Mouse (Mus musculus): ENCODE results near the gene Pbx1. TPM values are rescaled to one million over a fixed set of nuclear protein-coding genes. Genes with fewer than 3 reads are reported as not detected.

Pbx1 gene
- polyA plus RNA-seq, 1 experiment, result 11.0 TPM

DNA sequence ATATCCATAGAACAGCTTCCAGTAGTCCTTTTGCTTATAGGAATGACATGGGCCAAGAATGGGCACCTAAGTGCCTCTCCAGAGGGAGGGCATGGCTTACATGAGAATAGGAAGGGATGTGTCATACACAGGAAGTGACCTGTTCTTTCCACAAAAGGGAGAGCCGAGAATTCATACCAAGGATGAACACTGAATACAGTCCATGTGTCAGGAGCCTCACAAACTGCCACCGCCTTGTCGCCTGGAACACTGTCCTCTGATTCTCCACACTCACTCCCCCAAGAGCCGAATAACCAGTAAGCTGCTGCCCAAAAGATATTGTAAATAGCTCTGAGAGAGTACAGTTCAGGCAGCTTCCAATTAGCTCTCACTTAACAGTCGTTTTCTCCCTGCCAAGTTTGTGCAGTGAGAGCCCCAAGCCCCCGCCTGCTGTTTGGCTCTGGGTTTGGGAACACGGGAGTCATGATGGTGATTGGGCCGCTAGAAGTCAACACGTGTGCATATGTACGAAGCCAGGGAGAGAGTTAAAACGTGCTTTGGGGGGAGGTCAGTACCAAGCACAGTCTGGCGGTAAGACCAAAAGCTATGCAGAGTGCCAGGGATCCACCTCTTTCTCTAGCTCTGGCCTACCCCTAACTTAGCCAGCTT, 57.0 kb downstream of the Pbx1 start:
- Histone ChIP-seq H3K4me1 (ENCODE audit: control insufficient read depth, insufficient read depth, insufficient read length, low read length) (peaks cover 5% of the 10 kb centered on the region; the same call in 1 of the 2 replicates), H3K27me3 (ENCODE audit: control insufficient read depth, insufficient read depth, low read length) (no peaks in the 10 kb centered on the region), H3K27ac (ENCODE audit: insufficient read depth, low read depth, low read length) (no peak overlapping the region), H3K36me3 (ENCODE audit: control insufficient read depth, insufficient read depth, low read length) (no peaks in the 10 kb centered on the region), H3K4me3 (ENCODE audit: low read depth, low read length) (no peak overlapping the region)
- no peak for TF ChIP-seq POLR2A (IDR thresholded peaks at IDR 0.05; ENCODE audit: low read depth, low read length)
- TF ChIP-seq CTCF (IDR thresholded peaks at IDR 0.05; ENCODE audit: extremely low read depth, insufficient read length, insufficient replicate concordance, low read depth, low read length), result no peak
- WGBS, result 78% methylated on average over 12 of the region's 12 CpGs

DNA sequence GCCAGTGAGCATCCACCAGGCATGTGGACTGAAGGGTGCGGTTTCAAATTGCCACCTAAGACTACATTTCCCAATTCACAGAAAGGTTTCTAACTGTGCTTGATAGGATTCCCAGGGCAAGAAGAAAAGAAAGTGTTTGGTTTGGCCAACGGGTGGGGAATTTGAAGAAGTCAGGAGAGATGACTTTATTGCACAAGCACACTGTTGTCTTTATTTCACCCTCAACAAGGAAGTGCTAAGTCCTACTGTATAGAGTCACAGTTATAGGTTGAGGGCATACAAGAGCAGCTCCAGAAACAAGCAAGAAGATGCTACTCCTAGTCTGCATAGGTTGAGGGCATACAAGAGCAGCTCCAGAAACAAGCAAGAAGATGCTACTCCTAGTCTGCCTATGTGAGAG, 60.0 kb downstream of the Pbx1 start:
- H3K27me3 ChIP-seq (ENCODE audit: control insufficient read depth, insufficient read depth, low read length), result no peaks in the 10 kb centered on the region
- no peak overlapping the region for H3K4me3 ChIP-seq (ENCODE audit: low read depth, low read length)
- H3K4me1 ChIP-seq (ENCODE audit: control insufficient read depth, insufficient read depth, insufficient read length, low read length), result peaks cover 11% of the 10 kb centered on the region; the same call in 1 of the 2 replicates
- no peak overlapping the region for H3K27ac ChIP-seq (ENCODE audit: insufficient read depth, low read depth, low read length)
- TF ChIP-seq POLR2A (IDR thresholded peaks at IDR 0.05; ENCODE audit: low read depth, low read length), result no peak
- TF ChIP-seq CTCF (IDR thresholded peaks at IDR 0.05; ENCODE audit: extremely low read depth, insufficient read length, insufficient replicate concordance, low read depth, low read length), result no peak
- H3K36me3 ChIP-seq (ENCODE audit: control insufficient read depth, insufficient read depth, low read length), result no peaks in the 10 kb centered on the region
- 56% methylated on average over 2 of the region's 2 CpGs for WGBS

DNA sequence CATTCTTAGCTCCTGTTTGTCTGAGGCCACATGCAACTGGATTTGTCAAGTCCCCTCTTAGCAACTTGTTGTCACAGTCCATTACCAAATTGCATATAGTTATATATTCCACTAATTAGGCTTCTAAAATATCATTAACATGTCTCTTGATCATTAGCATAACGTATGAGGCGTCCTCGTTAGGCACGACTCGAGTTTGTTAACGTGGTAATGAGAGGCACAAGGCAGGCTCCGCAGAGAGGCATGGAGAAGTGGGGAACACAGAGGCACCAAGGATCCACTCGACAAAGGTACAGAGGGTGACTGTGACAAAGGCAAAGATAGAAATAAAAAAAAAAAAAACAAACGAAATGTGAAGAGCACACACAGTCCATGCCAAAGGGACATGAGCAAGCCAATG, 61.1 kb downstream of the Pbx1 start:
- Histone ChIP-seq H3K27me3 (ENCODE audit: control insufficient read depth, insufficient read depth, low read length) (no peaks in the 10 kb centered on the region), H3K4me3 (ENCODE audit: low read depth, low read length) (no peak overlapping the region), H3K4me1 (ENCODE audit: control insufficient read depth, insufficient read depth, insufficient read length, low read length) (peaks cover 14% of the 10 kb centered on the region; the same call in 1 of the 2 replicates), H3K36me3 (ENCODE audit: control insufficient read depth, insufficient read depth, low read length) (no peaks in the 10 kb centered on the region), H3K27ac (ENCODE audit: insufficient read depth, low read depth, low read length) (no peak overlapping the region)
- TF ChIP-seq CTCF (IDR thresholded peaks at IDR 0.05; ENCODE audit: extremely low read depth, insufficient read length, insufficient replicate concordance, low read depth, low read length), result no peak
- no peak for TF ChIP-seq POLR2A (IDR thresholded peaks at IDR 0.05; ENCODE audit: low read depth, low read length)
- WGBS, result 91% methylated on average over 9 of the region's 9 CpGs

DNA sequence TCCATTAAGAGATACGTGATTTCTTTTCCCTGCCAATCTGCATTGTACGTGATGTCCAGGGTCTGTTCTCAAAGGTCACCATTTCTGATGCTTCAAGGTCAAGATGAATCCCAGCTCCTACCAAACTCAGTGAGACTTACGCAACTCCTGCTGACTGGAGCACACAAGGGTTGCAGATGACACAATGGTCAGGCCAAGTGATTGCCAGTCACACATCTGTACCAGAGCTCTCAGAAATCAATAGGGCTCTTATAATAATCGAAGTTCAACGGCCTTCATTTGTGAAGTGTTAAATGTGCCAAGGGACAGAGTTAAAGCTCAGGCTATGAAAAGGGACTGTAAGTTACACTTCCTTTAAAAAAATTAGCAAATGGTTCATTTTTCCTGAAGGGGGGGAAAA, 65.8 kb downstream of the Pbx1 start:
- 0 out of 2 replicates have a peak overlapping the region, but pooled peaks have one; percentile 16 for H3K27ac ChIP-seq (ENCODE audit: insufficient read depth, low read depth, low read length)
- H3K36me3 ChIP-seq (ENCODE audit: control insufficient read depth, insufficient read depth, low read length), result no peaks in the 10 kb centered on the region
- no peak overlapping the region for H3K4me3 ChIP-seq (ENCODE audit: low read depth, low read length)
- WGBS, result 58% methylated on average over 5 of the region's 5 CpGs
- H3K27me3 ChIP-seq (ENCODE audit: control insufficient read depth, insufficient read depth, low read length), result no peaks in the 10 kb centered on the region
- peaks cover 15% of the 10 kb centered on the region; the same call in 1 of the 2 replicates for H3K4me1 ChIP-seq (ENCODE audit: control insufficient read depth, insufficient read depth, insufficient read length, low read length)
- no peak for TF ChIP-seq POLR2A (IDR thresholded peaks at IDR 0.05; ENCODE audit: low read depth, low read length)
- TF ChIP-seq CTCF (IDR thresholded peaks at IDR 0.05; ENCODE audit: extremely low read depth, insufficient read length, insufficient replicate concordance, low read depth, low read length), result no peak

GRCm38 (mm10) chr1:168364325-168364724, 67.7 kb downstream of the Pbx1 start:
- 72% methylated on average over 7 of the region's 7 CpGs for WGBS
- no peak overlapping the region for H3K27ac ChIP-seq (ENCODE audit: insufficient read depth, low read depth, low read length)
- peaks cover 15% of the 10 kb centered on the region; the same call in 1 of the 2 replicates for H3K4me1 ChIP-seq (ENCODE audit: control insufficient read depth, insufficient read depth, insufficient read length, low read length)
- TF ChIP-seq POLR2A (IDR thresholded peaks at IDR 0.05; ENCODE audit: low read depth, low read length) (no peak), CTCF (IDR thresholded peaks at IDR 0.05; ENCODE audit: extremely low read depth, insufficient read length, insufficient replicate concordance, low read depth, low read length) (no peak)
- no peaks in the 10 kb centered on the region for H3K36me3 ChIP-seq (ENCODE audit: control insufficient read depth, insufficient read depth, low read length)
- no peaks in the 10 kb centered on the region for H3K27me3 ChIP-seq (ENCODE audit: control insufficient read depth, insufficient read depth, low read length)
- no peak overlapping the region for H3K4me3 ChIP-seq (ENCODE audit: low read depth, low read length)

- Histone ChIP-seq H3K27me3 (ENCODE audit: control insufficient read depth, insufficient read depth, low read length) (no peaks in the 10 kb centered on the region), H3K4me1 (ENCODE audit: control insufficient read depth, insufficient read depth, insufficient read length, low read length) (peaks cover 15% of the 10 kb centered on the region; the same call in 1 of the 2 replicates), H3K36me3 (ENCODE audit: control insufficient read depth, insufficient read depth, low read length) (no peaks in the 10 kb centered on the region), H3K4me3 (ENCODE audit: low read depth, low read length) (no peak overlapping the region), H3K27ac (ENCODE audit: insufficient read depth, low read depth, low read length) (peak overlapping the region; percentile 63)
- no peak for TF ChIP-seq CTCF (IDR thresholded peaks at IDR 0.05; ENCODE audit: extremely low read depth, insufficient read length, insufficient replicate concordance, low read depth, low read length)
- 92% methylated on average over 11 of the region's 11 CpGs for WGBS
Observed at GRCm38 (mm10) chr1:168363053-168363452, 69.0 kb downstream of the Pbx1 start.

- Histone ChIP-seq H3K4me3 (ENCODE audit: low read depth, low read length) (no peak overlapping the region), H3K36me3 (ENCODE audit: control insufficient read depth, insufficient read depth, low read length) (no peaks in the 10 kb centered on the region), H3K4me1 (ENCODE audit: control insufficient read depth, insufficient read depth, insufficient read length, low read length) (peaks cover 13% of the 10 kb centered on the region), H3K27ac (ENCODE audit: insufficient read depth, low read depth, low read length) (no peak overlapping the region), H3K27me3 (ENCODE audit: control insufficient read depth, insufficient read depth, low read length) (no peaks in the 10 kb centered on the region)
- TF ChIP-seq POLR2A (IDR thresholded peaks at IDR 0.05; ENCODE audit: low read depth, low read length) (no peak), CTCF (IDR thresholded peaks at IDR 0.05; ENCODE audit: extremely low read depth, insufficient read length, insufficient replicate concordance, low read depth, low read length) (no peak)
- WGBS, result 28% methylated on average over 10 of the region's 10 CpGs
Observed at GRCm38 (mm10) chr1:168362464-168362863, 69.6 kb downstream of the Pbx1 start.

Data from small intestine, adult 2 months (tissue).